Mouse (Mus musculus) limb, embryonic 11.5 days (tissue): ENCODE results near the gene Gm45713. TPM values are rescaled to one million over a fixed set of nuclear protein-coding genes. Genes with fewer than 3 reads are reported as not detected.

Experiments used
- ATAC-seq: fragments of 200-750 bp; cut with Nextera tagmentation; 2 replicates; pipeline ENCODE4 v1.8.0; 2017; ENCODE audit warnings: low read depth; ENCODE audit not compliant: insufficient number of reproducible peaks, low FRiP score, low TSS enrichment
- DNase-seq: peaks from one replicate; pipeline ENCODE4 v3.0.0-alpha.2; 2015; ENCODE audit warnings: low spot score
- H3K27ac ChIP-seq: fragments of 300-500 bp; sonication (generic); replicated peaks from 2 replicates; pipeline ENCODE4 v1.5.1; 2014; ENCODE audit warnings: low read depth, mild to moderate bottlenecking, low read length
- H3K27me3 ChIP-seq: fragments of 300-500 bp; sonication (generic); 2 replicates; pipeline ENCODE4 v1.6.1; 2014; ENCODE audit warnings: mild to moderate bottlenecking, low read length, mixed read lengths; ENCODE audit not compliant: control insufficient read depth, insufficient read depth
- H3K36me3 ChIP-seq: fragments of 300-500 bp; sonication (generic); 2 replicates; pipeline ENCODE4 v1.6.1; 2014; ENCODE audit warnings: mild to moderate bottlenecking, low read length, moderate library complexity, mixed read lengths; ENCODE audit not compliant: control insufficient read depth, insufficient read depth
- H3K4me1 ChIP-seq: fragments of 300-500 bp; sonication (generic); 2 replicates; pipeline ENCODE4 v1.6.1; 2014; ENCODE audit warnings: low read length, mixed read lengths; ENCODE audit not compliant: control insufficient read depth, insufficient read depth
- H3K4me2 ChIP-seq: fragments of 300-500 bp; sonication (generic); 2 replicates; pipeline ENCODE4 v1.6.1; 2014; ENCODE audit warnings: low read depth, mild to moderate bottlenecking, moderate library complexity; ENCODE audit not compliant: severe bottlenecking
- H3K4me3 ChIP-seq: fragments of 300-500 bp; sonication (generic); 2 replicates; pipeline ENCODE4 v1.5.1; 2014; ENCODE audit warnings: low read depth, low read length
- H3K9ac ChIP-seq: fragments of 300-500 bp; sonication (generic); 2 replicates; pipeline ENCODE4 v1.6.1; 2014; ENCODE audit warnings: mild to moderate bottlenecking, low read length
- H3K9me3 ChIP-seq: fragments of 300-500 bp; sonication (generic); 2 replicates; pipeline ENCODE4 v1.6.1; 2016; ENCODE audit warnings: low read length; ENCODE audit not compliant: control insufficient read depth
- WGBS: fragments of 180-500 bp; shearing (Covaris S2); extraction: QIAGEN DNeasy Blood & Tissue Kit; methylation state at CpG from one replicate; pipeline ENCODE4 v1.1.7; 2014; 5-methylcytosine and 5-hydroxymethylcytosine counted together
- polyA plus RNA-seq: library from polyadenylated mRNA; unstranded; fragments of >200 nt; fragmentation: Nextera tagmentation; extraction: Ambion mirVana; gene quantifications from 2 replicates; pipeline ENCODE4 v1.2.1, GENCODE M21; 2014

Gm45713 gene
- polyA plus RNA-seq, 1 experiment from 2014 or later: 0.45 TPM

DNA sequence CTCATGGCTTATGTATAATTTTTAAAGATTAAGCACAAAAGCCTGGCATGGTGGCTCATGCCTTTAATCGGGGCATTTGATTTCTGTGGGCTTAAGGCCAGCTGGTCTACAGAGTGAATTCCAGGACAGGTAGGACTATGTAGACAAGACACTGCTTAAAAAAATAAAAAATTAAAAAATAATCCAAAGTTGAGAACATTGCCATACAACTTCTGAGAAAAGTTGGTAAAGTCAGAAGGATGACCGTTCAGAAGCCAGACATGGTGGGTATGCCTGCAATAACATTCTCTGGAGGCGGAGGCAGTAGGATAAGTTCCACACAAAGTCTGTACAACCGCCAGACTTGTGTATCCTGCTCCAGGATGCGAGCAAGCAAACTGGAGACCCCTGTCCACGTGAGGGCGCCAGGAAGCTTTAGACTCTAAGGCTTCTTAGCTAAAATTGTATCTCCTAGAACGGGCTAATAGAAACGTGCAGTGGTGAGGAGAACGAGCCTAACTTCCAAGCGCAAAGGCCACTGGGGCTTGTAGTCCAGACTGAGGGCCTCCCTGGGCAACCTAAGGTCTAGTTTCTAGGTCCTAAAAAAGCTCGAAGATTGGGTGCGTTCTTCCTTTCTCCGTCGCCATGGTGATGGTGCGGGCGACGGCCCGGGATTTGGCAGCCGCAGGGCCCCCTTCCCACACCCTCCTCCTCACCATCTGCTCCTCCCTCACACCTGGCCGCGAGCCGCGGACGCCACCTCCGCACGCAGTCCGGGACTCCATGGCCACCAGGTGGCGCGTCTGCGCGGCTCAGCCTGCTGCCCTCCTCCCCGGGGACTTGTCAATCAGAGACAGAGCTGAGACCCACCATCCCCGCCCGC, 25.8 kb upstream of the Gm45713 start:
- Histone ChIP-seq H3K4me3 (peak overlapping the region; percentile 25), H3K9ac (no peak overlapping the region), H3K27me3 (peaks cover 43% of the 10 kb centered on the region), H3K4me1 (0 out of 2 replicates have a peak, but pooled peaks cover 3% of the 10 kb centered on the region), H3K27ac (no peak overlapping the region), H3K36me3 (peaks cover 5% of the 10 kb centered on the region; the same call in 1 of the 2 replicates), H3K4me2 (peak overlapping the region; percentile 62), H3K9me3 (no peaks in the 10 kb centered on the region; the same call in 1 of the 2 replicates)
- WGBS: 6% methylated on average over 34 of the region's 35 CpGs
- ATAC-seq: peak; percentile 84
- DNase-seq: peak; percentile 93

DNA sequence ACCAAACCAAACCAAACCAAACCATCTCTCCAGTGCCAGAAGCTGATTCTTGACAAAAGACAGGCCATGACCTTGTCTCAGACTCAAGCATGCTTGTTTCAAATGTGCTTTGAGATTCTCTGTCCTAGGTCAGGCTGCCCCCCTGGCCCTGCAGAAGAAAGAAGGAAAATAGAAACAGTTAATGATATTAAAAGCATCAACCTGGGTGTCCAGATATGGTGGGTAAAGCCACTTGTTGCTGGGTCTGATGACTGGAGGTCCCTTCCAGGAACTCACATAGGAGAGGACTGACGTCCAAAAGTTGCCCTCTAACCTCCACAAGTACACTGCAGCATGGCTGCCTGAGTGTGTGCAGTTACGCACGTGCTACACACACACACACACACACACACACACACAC, 24.8 kb upstream of the Gm45713 start:
- no peak overlapping the region for H3K9ac ChIP-seq
- no peak overlapping the region for H3K4me2 ChIP-seq
- H3K27ac ChIP-seq: no peak overlapping the region
- DNase-seq (no peak), ATAC-seq (no peak)
- H3K27me3 ChIP-seq: peaks cover 34% of the 10 kb centered on the region
- H3K4me3 ChIP-seq: no peak overlapping the region
- H3K4me1 ChIP-seq: 0 out of 2 replicates have a peak, but pooled peaks cover 3% of the 10 kb centered on the region
- no peaks in the 10 kb centered on the region for H3K9me3 ChIP-seq
- 90% methylated on average over 3 of the region's 3 CpGs for WGBS
- peaks cover 5% of the 10 kb centered on the region; the same call in 1 of the 2 replicates for H3K36me3 ChIP-seq

DNA sequence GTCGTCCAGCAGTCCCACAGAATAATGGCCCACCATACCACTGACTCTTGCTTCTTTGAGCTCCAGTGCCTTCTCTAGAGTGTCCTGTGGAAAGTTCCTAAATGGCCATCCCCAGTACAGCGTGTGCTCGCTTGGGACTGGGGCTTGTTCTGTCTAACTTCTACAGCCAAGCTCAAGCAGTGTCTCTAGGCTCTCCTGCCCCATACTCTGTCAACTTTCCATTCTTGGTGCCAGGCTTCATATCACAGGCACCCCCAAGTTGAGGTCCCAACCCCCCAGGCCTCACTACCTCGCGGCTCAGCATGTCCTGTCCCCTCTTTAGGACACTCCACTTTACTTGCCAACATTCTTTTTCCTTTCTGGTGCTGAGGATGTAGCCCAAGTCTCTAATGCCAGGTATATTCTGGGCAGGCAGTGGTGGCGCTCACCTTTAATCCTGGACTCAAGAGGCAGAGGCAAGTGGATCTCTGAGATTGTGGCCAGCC, 24.3 kb upstream of the Gm45713 start:
- 0 out of 2 replicates have a peak, but pooled peaks cover 5% of the 10 kb centered on the region for H3K4me1 ChIP-seq
- peaks cover 29% of the 10 kb centered on the region for H3K27me3 ChIP-seq
- DNase-seq (no peak), ATAC-seq (no peak)
- H3K9ac ChIP-seq: no peak overlapping the region
- 93% methylated on average over 6 of the region's 6 CpGs for WGBS
- no peak overlapping the region for H3K4me3 ChIP-seq
- H3K36me3 ChIP-seq: peaks cover 5% of the 10 kb centered on the region; the same call in 1 of the 2 replicates
- H3K27ac ChIP-seq: no peak overlapping the region
- H3K4me2 ChIP-seq: no peak overlapping the region
- H3K9me3 ChIP-seq: no peaks in the 10 kb centered on the region

DNA sequence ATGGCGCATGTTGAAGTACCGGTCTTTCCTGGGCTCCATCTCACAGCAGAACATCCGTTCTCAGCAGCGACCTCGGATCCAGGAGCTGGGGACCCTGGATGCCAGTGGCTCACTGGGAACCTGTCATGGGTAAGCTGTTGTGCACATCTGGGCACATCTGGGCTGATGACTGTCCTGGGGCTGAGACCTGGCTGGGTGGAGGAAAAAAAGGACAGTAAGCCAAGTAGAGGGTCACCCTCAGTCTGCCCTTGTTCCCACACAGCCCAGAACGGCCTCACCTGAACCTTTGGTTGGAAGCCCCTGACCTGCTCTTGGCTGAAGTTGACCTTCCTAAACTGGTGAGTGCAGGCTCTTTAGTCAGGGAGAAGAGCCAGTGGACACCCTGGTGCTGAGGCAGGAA, 23.0 kb upstream of the Gm45713 start:
- H3K9ac ChIP-seq: no peak overlapping the region
- WGBS: 91% methylated on average over 6 of the region's 6 CpGs
- H3K27ac ChIP-seq: no peak overlapping the region

GRCm38 (mm10) chr7:45157459-45157858, 21.4 kb upstream of the Gm45713 start:
- Histone ChIP-seq H3K9me3 (no peaks in the 10 kb centered on the region), H3K9ac (no peak overlapping the region), H3K27me3 (peaks cover under 1% of the 10 kb centered on the region; the same call in 1 of the 2 replicates), H3K4me3 (no peak overlapping the region), H3K4me1 (0 out of 2 replicates have a peak, but pooled peaks cover 6% of the 10 kb centered on the region), H3K36me3 (peaks cover 5% of the 10 kb centered on the region; the same call in 1 of the 2 replicates), H3K27ac (no peak overlapping the region), H3K4me2 (no peak overlapping the region)
- DNase-seq (no peak), ATAC-seq (no peak)
- 85% methylated on average over 14 of the region's 14 CpGs for WGBS

More for the DNA sequence above, 23.0 kb upstream of the Gm45713 start:
- H3K4me2 ChIP-seq: no peak overlapping the region
- DNase-seq (no peak), ATAC-seq (no peak)
- no peak overlapping the region for H3K4me3 ChIP-seq
- peaks cover 5% of the 10 kb centered on the region; the same call in 1 of the 2 replicates for H3K36me3 ChIP-seq
- H3K9me3 ChIP-seq: no peaks in the 10 kb centered on the region
- H3K4me1 ChIP-seq: 0 out of 2 replicates have a peak, but pooled peaks cover 8% of the 10 kb centered on the region
- peaks cover 15% of the 10 kb centered on the region for H3K27me3 ChIP-seq

GRCm38 (mm10) chr7:45156206-45156605, 20.2 kb upstream of the Gm45713 start:
- peaks cover 5% of the 10 kb centered on the region; the same call in 1 of the 2 replicates for H3K36me3 ChIP-seq
- no peak overlapping the region for H3K9ac ChIP-seq
- H3K27ac ChIP-seq: no peak overlapping the region
- no peaks in the 10 kb centered on the region for H3K9me3 ChIP-seq
- H3K4me3 ChIP-seq: no peak overlapping the region
- 95% methylated on average over 15 of the region's 15 CpGs for WGBS
- 0 out of 2 replicates have a peak, but pooled peaks cover 9% of the 10 kb centered on the region for H3K4me1 ChIP-seq
- DNase-seq (no peak), ATAC-seq (no peak)
- no peaks in the 10 kb centered on the region for H3K27me3 ChIP-seq
- no peak overlapping the region for H3K4me2 ChIP-seq

GRCm38 (mm10) chr7:45155590-45155989, 19.6 kb upstream of the Gm45713 start:
- Histone ChIP-seq H3K27ac (no peak overlapping the region), H3K4me2 (0 out of 2 replicates have a peak overlapping the region, but pooled peaks have one; percentile 53), H3K4me3 (no peak overlapping the region), H3K4me1 (0 out of 2 replicates have a peak, but pooled peaks cover 13% of the 10 kb centered on the region), H3K27me3 (no peaks in the 10 kb centered on the region), H3K9me3 (no peaks in the 10 kb centered on the region), H3K9ac (no peak overlapping the region), H3K36me3 (peaks cover 2% of the 10 kb centered on the region; the same call in 1 of the 2 replicates)
- DNase-seq (no peak), ATAC-seq (no peak)
- WGBS: 85% methylated on average over 9 of the region's 9 CpGs

GRCm38 (mm10) chr7:45154993-45155514, 19.0 kb upstream of the Gm45713 start:
- 79% methylated on average over 12 of the region's 12 CpGs for WGBS
- DNase-seq: peak; percentile 52

More at GRCm38 (mm10) chr7:45154993-45155514, 19.0 kb upstream of the Gm45713 start:
- Histone ChIP-seq H3K4me3 (peak overlapping the region; percentile 51), H3K4me1 (0 out of 2 replicates have a peak, but pooled peaks cover 14% of the 10 kb centered on the region), H3K36me3 (peaks cover 2% of the 10 kb centered on the region; the same call in 1 of the 2 replicates), H3K4me2 (peak overlapping the region; percentile 53), H3K9ac (no peak overlapping the region), H3K27me3 (no peaks in the 10 kb centered on the region), H3K9me3 (no peaks in the 10 kb centered on the region), H3K27ac (no peak overlapping the region)
- no peak for ATAC-seq
